Mouse (Mus musculus) spleen, postnatal 10 days (tissue): Measurements from ENCODE around the gene Psma6.
"Not testable (repeated sequence)": the region's sequence is repeated elsewhere in the genome, so short reads cannot be mapped to it uniquely, and the experiment has no call there.

Source experiments
- DNase-seq, 2 experiments: peaks; one replicate each; pipeline ENCODE4 v3.0.0; 2021 to 2022; ENCODE audit warnings: low spot score in 2 of 2

Gene Psma6

GRCm38 (mm10) chr12:55384023-55384749, at the start of gene Psma6:
Gene Psma6, plus strand, starts transcription at chr12:55384222.
- DNase-seq = no peak

GRCm38 (mm10) chr12:55338490-55338889, 45.5 kb upstream of the Psma6 start:
- DNase-seq = not testable (repeated sequence)

DNA sequence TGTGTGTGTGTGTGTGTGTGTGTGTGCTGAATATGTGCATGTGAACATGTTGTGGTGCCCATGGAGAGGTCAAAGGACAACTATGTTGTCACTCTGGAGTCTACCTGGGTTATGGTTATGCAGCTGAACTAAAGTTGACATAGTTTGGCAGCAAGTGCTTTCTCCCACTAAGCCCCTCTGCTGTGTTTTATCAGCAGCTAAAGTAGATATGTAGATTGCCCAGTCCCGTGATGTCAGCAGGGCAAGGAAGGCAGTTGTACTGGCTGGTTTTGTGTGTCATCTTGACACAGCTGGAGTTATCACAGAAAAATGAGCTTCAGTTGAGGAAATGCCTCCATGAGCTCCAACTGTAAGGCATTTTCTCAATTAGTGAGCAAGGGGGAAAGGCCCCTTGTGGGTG, 41.0 kb upstream of the Psma6 start:
- DNase-seq = not testable (repeated sequence)

GRCm38 (mm10) chr12:55343998-55344397, 40.0 kb upstream of the Psma6 start:
- DNase-seq = no peak

GRCm38 (mm10) chr12:55344583-55344982, 39.4 kb upstream of the Psma6 start:
- DNase-seq = no peak

GRCm38 (mm10) chr12:55353423-55353822, 30.6 kb upstream of the Psma6 start:
- no peak for DNase-seq

GRCm38 (mm10) chr12:55354904-55355303, 29.1 kb upstream of the Psma6 start:
- peak in 1 of 2 experiments; percentile 25 for DNase-seq

GRCm38 (mm10) chr12:55357303-55357702, 26.7 kb upstream of the Psma6 start:
- DNase-seq = no peak

DNA sequence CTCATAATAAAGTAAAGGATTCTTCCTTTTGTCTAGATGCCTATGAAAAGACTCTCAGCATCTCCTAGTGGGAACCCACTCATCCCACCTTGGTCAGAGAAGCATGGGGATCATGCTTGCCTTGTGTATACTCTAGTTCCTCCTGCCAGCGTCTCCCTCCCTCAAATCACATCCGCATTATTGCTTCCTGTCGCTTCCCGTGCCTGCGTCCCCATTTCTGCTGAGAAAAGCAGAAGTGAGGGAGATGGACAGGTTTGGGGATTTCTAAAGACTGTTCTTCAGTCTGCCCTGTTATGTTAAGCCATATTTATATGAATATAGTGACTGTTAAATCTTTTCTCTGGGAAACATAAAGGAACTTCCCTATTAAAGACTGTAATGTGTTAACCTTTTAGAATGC, 23.1 kb upstream of the Psma6 start:
- DNase-seq = no peak

- no peak for DNase-seq
Observed at GRCm38 (mm10) chr12:55365083-55365482, 18.9 kb upstream of the Psma6 start.

DNA sequence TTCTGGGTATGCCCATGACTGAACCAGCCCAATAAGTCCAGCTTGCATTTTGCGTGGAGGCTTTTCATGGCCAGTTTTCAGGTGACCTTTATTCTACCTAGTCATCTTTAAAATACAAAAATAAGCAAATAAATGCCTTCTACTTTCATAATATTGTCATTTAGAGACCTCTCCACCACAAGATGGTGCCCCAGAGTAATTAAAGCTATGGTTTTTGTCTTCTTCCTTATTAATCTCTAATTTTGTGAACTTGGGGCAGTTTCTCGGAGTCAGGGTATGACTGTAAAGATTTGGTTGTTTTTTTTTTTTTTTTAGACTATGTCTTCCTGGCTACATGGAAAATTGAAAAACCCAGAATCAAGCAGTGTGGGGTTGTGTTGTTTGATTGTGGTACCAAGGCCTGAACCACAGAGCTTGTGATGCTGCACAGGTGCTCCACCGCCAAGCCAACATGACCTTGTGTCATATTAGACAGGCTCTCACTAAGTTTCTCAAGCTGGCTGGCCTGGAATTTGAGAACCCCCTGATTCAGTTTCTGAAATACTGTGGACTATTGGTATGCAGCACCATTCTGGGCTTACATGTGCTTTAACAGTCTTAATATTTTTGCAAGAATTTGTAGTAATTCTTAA, 11.5 kb upstream of the Psma6 start:
- peak in 1 of 2 experiments; percentile 33 for DNase-seq

GRCm38 (mm10) chr12:55376956-55377609, 6.9 kb upstream of the Psma6 start:
- DNase-seq = no peak

GRCm38 (mm10) chr12:55377610-55377980, 6.4 kb upstream of the Psma6 start:
- no peak for DNase-seq

DNA sequence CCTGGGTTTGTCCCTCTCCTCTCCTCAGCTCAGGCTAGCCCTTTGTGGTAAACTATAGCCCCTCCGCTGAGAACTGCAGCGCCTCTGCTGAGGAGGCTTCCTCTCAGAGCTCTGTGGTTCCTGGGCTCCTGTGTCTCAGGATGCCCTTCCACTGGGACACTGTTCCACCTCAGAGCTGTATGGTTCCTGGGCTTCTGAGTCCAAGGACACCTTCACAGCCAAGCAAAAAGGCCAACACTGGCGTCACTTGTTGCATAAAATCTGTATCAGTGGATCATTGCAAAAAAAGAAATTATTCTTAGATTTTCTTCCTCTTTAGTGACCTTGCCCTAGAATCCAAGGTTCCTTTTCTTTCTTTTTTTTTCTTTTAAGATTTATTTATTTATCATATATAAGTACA, 804 bp downstream of the Psma6 start:
- no peak for DNase-seq

- DNase-seq = no peak
Observed at GRCm38 (mm10) chr12:55385931-55386330, 1.9 kb downstream of the Psma6 start.

DNA sequence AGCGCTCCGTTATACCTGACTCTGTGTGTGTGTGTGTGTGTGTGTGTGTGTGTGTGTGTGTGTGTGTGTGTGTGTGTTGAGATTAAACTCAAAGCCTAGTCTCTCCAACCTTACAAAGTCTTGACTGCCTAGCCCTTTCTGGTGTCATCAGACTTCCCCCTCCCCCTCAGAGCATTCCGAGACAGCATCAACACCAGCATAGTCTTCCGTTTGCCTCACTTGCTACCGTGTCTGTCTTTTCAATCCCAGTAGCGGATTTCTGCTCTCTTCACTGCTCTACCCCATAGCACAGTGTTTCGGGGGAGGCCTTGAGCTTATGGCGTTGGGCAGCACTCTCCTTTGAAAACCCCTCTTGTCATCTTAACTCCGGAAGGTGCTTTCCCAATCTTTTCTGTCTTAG, 2.4 kb downstream of the Psma6 start:
- no peak for DNase-seq

- DNase-seq = no peak
Observed at GRCm38 (mm10) chr12:55387083-55387787, 3.2 kb downstream of the Psma6 start.

DNA sequence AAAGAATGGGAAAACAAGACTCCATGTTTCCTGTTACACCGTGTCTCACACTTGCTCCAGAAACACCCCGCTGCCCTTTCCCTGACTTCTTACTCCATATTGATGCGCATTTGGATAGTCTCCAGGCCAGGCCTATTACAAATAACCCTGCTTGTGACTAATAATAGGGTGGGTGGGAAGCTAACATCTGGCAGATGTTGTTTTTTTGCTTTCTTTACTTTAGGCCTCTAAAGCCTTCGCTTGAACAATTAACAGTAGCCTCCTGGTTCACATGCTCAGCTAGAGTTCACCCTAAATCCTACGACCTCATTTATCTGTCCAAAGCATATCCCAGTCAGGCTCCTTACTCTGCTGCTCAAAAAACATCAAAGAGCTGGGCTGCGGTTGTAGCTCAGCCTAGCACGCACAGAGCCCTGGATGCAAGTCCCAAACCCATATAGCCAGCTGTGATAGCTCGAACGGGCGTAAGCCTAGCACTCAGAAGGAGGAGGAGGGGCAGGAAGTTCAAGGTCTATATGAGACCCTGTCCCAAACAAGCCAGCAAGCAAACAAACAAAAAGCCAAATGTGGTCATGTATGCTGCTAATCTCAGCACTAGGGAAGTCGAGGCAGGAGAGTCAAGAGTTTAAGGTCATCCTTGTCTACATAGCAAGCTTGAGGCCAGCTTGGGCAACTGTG, 3.9 kb downstream of the Psma6 start:
- DNase-seq = no peak

- peak; percentile 50 to 84 for DNase-seq
Observed at GRCm38 (mm10) chr12:55388478-55388877, 4.5 kb downstream of the Psma6 start.

- peak in 1 of 2 experiments; percentile 44 for DNase-seq
Observed at GRCm38 (mm10) chr12:55389132-55390081, 5.4 kb downstream of the Psma6 start.

DNA sequence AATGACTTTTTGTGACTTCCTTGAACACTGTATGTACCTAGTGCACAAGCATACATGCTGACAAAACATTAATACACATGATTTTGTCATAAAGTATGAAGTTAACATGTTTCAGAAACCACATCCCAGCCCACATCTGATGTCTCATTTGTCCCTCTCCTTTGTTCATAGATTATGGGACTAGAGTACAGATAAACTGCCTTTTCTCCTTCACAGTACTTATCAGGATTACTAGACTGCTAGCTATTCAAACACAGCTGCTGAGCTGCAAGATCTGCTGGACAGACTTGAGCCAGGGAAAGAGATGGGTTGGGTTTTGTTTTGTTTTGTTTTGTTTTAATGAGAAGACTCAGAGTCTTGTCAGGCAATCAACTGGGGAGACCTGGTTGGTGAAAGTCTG, 8.1 kb downstream of the Psma6 start:
- no peak for DNase-seq
